Mouse (Mus musculus) MEL (cell line): ENCODE results near the gene Sdad1.

Experiments
- CTCF ChIP-seq, 3 experiments: IDR thresholded peaks in 2 of 3; conservative IDR thresholded peaks in 1 of 3; 2 replicates each; pipeline ENCODE4 v1.5.1; 2011 to 2012; ENCODE audit warnings: low read length in 3 of 3, low read depth in 2 of 3, mild to moderate bottlenecking in 2 of 3, improper control_type of control experiment in 1 of 3, inconsistent platforms in 1 of 3, mixed read lengths in 1 of 3, moderate library complexity in 1 of 3; ENCODE audit not compliant: control insufficient read depth in 1 of 3, insufficient read depth in 1 of 3, poor library complexity in 1 of 3, severe bottlenecking in 1 of 3
- E2F4 ChIP-seq: IDR thresholded peaks from 2 replicates; pipeline ENCODE4 v1.6.1; 2011; ENCODE audit warnings: low read depth, low read length, improper control_type of control experiment, borderline replicate concordance
- MAX ChIP-seq: IDR thresholded peaks from 2 replicates; pipeline ENCODE4 v1.6.1; 2011; ENCODE audit warnings: low read length, improper control_type of control experiment
- SIN3A ChIP-seq: IDR thresholded peaks from 2 replicates; pipeline ENCODE4 v1.6.1; 2012; ENCODE audit warnings: low read length, improper control_type of control experiment, inconsistent platforms

- TF ChIP-seq CTCF (IDR thresholded peaks at IDR 0.05 in 2 of 3, conservative IDR thresholded peaks at IDR 0.05 in 1 of 3; ENCODE audit: control insufficient read depth in 1 of 3, insufficient read depth in 1 of 3, low read depth in 2 of 3, low read length in 3 of 3, poor library complexity in 1 of 3, severe bottlenecking in 1 of 3) (no peak), SIN3A (no peak), MAX (no peak), E2F4 (no peak)
Measured at GRCm38 (mm10) chr5:92327929-92328328, 17.6 kb upstream of the Sdad1 start, which contains the start of gene Cxcl9.
